Mouse (Mus musculus): ENCODE measurements around the gene Fgfr1op.
A peak's percentile ranks its signal among the peaks of the same experiment; 100 is the strongest.
"Not testable (repeated sequence)": the region's sequence is repeated elsewhere in the genome, so short reads cannot be mapped to it uniquely, and the experiment has no call there.

Fgfr1op gene

GRCm38 (mm10) chr17:8164701-8165607 is at the start of gene Fgfr1op:
Gene Fgfr1op, plus strand, starts transcription at chr17:8165501.
- DNase-seq, result peak; percentile 35

- DNase-seq, result peak; percentile 41
Measured at GRCm38 (mm10) chr17:8116378-8116777, 48.9 kb upstream of the Fgfr1op start.

- DNase-seq, result not testable (repeated sequence)
Measured at GRCm38 (mm10) chr17:8116928-8117327, 48.4 kb upstream of the Fgfr1op start.

GRCm38 (mm10) chr17:8122974-8123373 is 42.3 kb upstream of the Fgfr1op start:
- DNase-seq, result not testable (repeated sequence)

- DNase-seq, result not testable (repeated sequence)
Measured at GRCm38 (mm10) chr17:8124586-8124985, 40.7 kb upstream of the Fgfr1op start.

GRCm38 (mm10) chr17:8128326-8128993 is 36.8 kb upstream of the Fgfr1op start:
- not testable (repeated sequence) for DNase-seq

GRCm38 (mm10) chr17:8129578-8129977 is 35.7 kb upstream of the Fgfr1op start:
- DNase-seq, result not testable (repeated sequence)

- DNase-seq, result not testable (repeated sequence)
Measured at GRCm38 (mm10) chr17:8130849-8131248, 34.5 kb upstream of the Fgfr1op start.

- not testable (repeated sequence) for DNase-seq
Measured at GRCm38 (mm10) chr17:8138116-8138515, 27.2 kb upstream of the Fgfr1op start.

GRCm38 (mm10) chr17:8140210-8140609 is 25.1 kb upstream of the Fgfr1op start:
- DNase-seq, result not testable (repeated sequence)

- DNase-seq, result not testable (repeated sequence)
Measured at GRCm38 (mm10) chr17:8143802-8144673, 21.3 kb upstream of the Fgfr1op start.

- DNase-seq, result not testable (repeated sequence)
Measured at GRCm38 (mm10) chr17:8146931-8147330, 18.4 kb upstream of the Fgfr1op start.

- DNase-seq, result peak; percentile 53
Measured at GRCm38 (mm10) chr17:8147439-8148316, 17.6 kb upstream of the Fgfr1op start, which contains the start of the genes Gm49673 and Rnaset2a. Gene Gm49673, minus strand, starts transcription at chr17:8147788. Gene Rnaset2a, minus strand, starts transcription at chr17:8148097.

- DNase-seq, result not testable (repeated sequence)
Measured at GRCm38 (mm10) chr17:8155010-8155409, 10.3 kb upstream of the Fgfr1op start.

GRCm38 (mm10) chr17:8155982-8156381 is 9.3 kb upstream of the Fgfr1op start:
- not testable (repeated sequence) for DNase-seq

GRCm38 (mm10) chr17:8158627-8159026 is 6.7 kb upstream of the Fgfr1op start:
- not testable (repeated sequence) for DNase-seq

- peak; percentile 68 for DNase-seq
Measured at GRCm38 (mm10) chr17:8160969-8161368, 4.3 kb upstream of the Fgfr1op start.

GRCm38 (mm10) chr17:8165608-8165945 is 276 bp downstream of the Fgfr1op start:
- DNase-seq, result peak; percentile 54

GRCm38 (mm10) chr17:8165977-8166376 is 676 bp downstream of the Fgfr1op start:
- not testable (repeated sequence) for DNase-seq

- not testable (repeated sequence) for DNase-seq
Measured at GRCm38 (mm10) chr17:8166454-8166853, 1.2 kb downstream of the Fgfr1op start.

GRCm38 (mm10) chr17:8167436-8167835 is 2.1 kb downstream of the Fgfr1op start:
- DNase-seq, result not testable (repeated sequence)

- no peak for DNase-seq
Measured at GRCm38 (mm10) chr17:8170331-8170730, 5.0 kb downstream of the Fgfr1op start.

Data from thymus, postnatal 14 days (tissue).